Mouse (Mus musculus) midbrain, embryonic 16.5 days (tissue): ENCODE results near the gene Exoc7. TPM values are rescaled to one million over a fixed set of nuclear protein-coding genes. Genes with fewer than 3 reads are reported as not detected.

ENCODE experiments used
- ATAC-seq: fragments of 200-750 bp; cut with Nextera tagmentation; 2 replicates; pipeline ENCODE4 v1.8.0; 2017; ENCODE audit warnings: moderate TSS enrichment
- H3K27ac ChIP-seq: fragments of 300-500 bp; sonication (generic); 2 replicates; pipeline ENCODE4 v1.5.1; 2014; ENCODE audit warnings: mild to moderate bottlenecking, low read length, mixed read lengths
- H3K27me3 ChIP-seq: fragments of 300-500 bp; sonication (generic); 2 replicates; pipeline ENCODE4 v1.6.1; 2014; ENCODE audit warnings: low read depth, low read length, mixed read lengths; ENCODE audit not compliant: control insufficient read depth, insufficient read depth
- H3K36me3 ChIP-seq: fragments of 300-500 bp; sonication (generic); 2 replicates; pipeline ENCODE4 v1.6.1; 2014; ENCODE audit warnings: mild to moderate bottlenecking, low read length, moderate library complexity, mixed read lengths; ENCODE audit not compliant: control insufficient read depth, insufficient read depth
- H3K4me1 ChIP-seq: fragments of 300-500 bp; sonication (generic); 2 replicates; pipeline ENCODE4 v1.6.1; 2014; ENCODE audit warnings: mild to moderate bottlenecking, low read length, mixed read lengths; ENCODE audit not compliant: control insufficient read depth, insufficient read depth
- H3K4me2 ChIP-seq: fragments of 300-500 bp; sonication (generic); 2 replicates; pipeline ENCODE4 v1.6.1; 2014; ENCODE audit warnings: mild to moderate bottlenecking, low read length, mixed read lengths
- H3K4me3 ChIP-seq: fragments of 300-500 bp; sonication (generic); 2 replicates; pipeline ENCODE4 v1.5.1; 2014; ENCODE audit warnings: low read depth, mild to moderate bottlenecking, low read length, moderate library complexity, mixed read lengths
- H3K9ac ChIP-seq: fragments of 300-500 bp; sonication (generic); 2 replicates; pipeline ENCODE4 v1.6.1; 2014; ENCODE audit warnings: low read depth, low read length, mixed read lengths
- H3K9me3 ChIP-seq: fragments of 300-500 bp; sonication (generic); replicated peaks from 2 replicates; pipeline ENCODE4 v1.6.1; 2014; ENCODE audit warnings: mild to moderate bottlenecking, low read length, mixed read lengths; ENCODE audit not compliant: control insufficient read depth, poor library complexity, severe bottlenecking
- WGBS: fragments of 180-500 bp; shearing (Covaris S2); extraction: QIAGEN DNeasy Blood & Tissue Kit; methylation state at CpG from one replicate; pipeline ENCODE4 v1.1.7; 2014; 5-methylcytosine and 5-hydroxymethylcytosine counted together
- polyA plus RNA-seq: library from polyadenylated mRNA; unstranded; fragments of >200 nt; fragmentation: Nextera tagmentation; extraction: Ambion mirVana; gene quantifications from 2 replicates; pipeline ENCODE4 v1.2.1, GENCODE M21; 2015

Exoc7 gene
- polyA plus RNA-seq, 1 experiment from 2014 or later: 127 TPM

DNA sequence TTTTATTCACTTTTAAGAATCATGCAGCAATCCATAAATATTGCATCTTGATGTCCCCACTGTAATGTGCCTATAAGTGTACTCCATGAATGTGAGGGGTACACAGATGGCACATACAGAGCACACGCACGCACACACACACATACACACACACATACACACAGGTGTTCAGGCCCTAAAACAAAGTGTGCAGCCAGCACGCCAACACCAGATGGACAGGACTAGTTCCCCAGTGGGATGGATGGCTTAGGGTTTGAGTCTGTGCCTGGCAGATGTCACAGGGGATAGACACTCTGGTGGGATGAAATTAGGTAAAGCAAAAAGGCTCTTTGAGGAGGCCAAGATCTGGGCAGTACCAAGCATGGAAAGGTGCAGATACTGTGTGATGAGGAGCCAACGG, 29.4 kb upstream of the Exoc7 start:
- no peak for ATAC-seq
- Histone ChIP-seq H3K4me3 (peak overlapping the region; percentile 50), H3K27me3 (peaks cover 12% of the 10 kb centered on the region), H3K9me3 (no peaks in the 10 kb centered on the region), H3K4me1 (peaks cover 30% of the 10 kb centered on the region), H3K9ac (peak overlapping the region; percentile 64), H3K4me2 (peak overlapping the region; percentile 94), H3K36me3 (0 out of 2 replicates have a peak, but pooled peaks cover 3% of the 10 kb centered on the region), H3K27ac (0 out of 2 replicates have a peak overlapping the region, but pooled peaks have one; percentile 73)
- WGBS: 80% methylated on average over 4 of the region's 4 CpGs

DNA sequence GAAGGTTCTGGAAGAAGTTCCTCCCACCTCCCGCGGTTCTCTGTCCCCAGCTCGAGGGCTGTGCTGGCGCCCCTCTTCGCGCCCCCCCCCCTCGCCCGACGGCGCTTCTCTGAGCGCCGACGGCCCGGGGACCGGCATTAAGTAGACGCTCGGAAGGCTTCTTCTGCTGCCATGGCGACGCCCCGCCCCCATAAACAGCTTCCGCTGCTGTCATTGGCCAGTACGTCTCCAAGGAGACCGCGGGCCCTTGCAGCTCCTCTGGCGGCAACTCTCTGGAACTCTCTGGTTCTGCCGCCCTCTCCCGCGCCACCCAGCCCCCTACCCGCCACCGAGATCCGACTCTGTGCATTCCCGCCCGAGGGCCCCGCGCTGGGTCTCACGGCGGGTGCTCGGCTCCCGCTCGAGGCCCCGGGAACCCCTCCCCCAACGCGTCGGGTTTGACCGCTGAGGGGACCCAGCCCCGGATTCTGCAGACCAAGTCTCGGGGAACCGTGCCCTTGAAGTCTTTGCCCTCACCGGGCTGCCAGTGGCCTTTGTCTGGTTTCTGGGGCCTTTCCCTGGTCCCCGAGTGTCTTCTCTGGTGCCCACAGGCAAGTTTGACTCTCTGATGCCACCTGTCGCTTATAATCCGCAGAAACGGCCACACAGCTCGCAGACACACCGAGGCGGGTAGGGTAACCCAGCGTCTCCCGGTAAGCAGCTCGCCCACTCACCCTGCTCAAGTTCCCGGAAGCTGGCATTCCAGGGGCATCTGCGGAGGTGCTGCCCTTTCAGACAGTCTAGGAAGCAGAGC, 28.4 kb upstream of the Exoc7 start, which contains the start of gene Foxj1:
TSS of gene Foxj1 (minus strand) at position 156 of the 793 bp plus-strand sequence.
- WGBS: under 1% methylated on average over 61 of the region's 61 CpGs
- H3K27me3 ChIP-seq: peaks cover 12% of the 10 kb centered on the region
- H3K9ac ChIP-seq: peak within 1 kb of the TSS; percentile 64
- peak; percentile 91 for ATAC-seq
- H3K4me3 ChIP-seq: peak within 1 kb of the TSS; percentile 50
- H3K4me2 ChIP-seq: peak within 1 kb of the TSS; percentile 94
- peak within 1 kb of the TSS; percentile 73 for H3K27ac ChIP-seq
- peaks cover 30% of the 10 kb centered on the region for H3K4me1 ChIP-seq
- H3K36me3 ChIP-seq: 0 out of 2 replicates have a peak, but pooled peaks cover 3% of the 10 kb centered on the region
- no peaks in the 10 kb centered on the region for H3K9me3 ChIP-seq

- WGBS: 8% methylated on average over 26 of the region's 26 CpGs
- H3K36me3 ChIP-seq: 0 out of 2 replicates have a peak, but pooled peaks cover 3% of the 10 kb centered on the region
- H3K9me3 ChIP-seq: no peaks in the 10 kb centered on the region
- H3K4me2 ChIP-seq: peak overlapping the region; percentile 94
- peak overlapping the region; percentile 50 for H3K4me3 ChIP-seq
- no peak overlapping the region; the same call in none of the 2 replicates for H3K27ac ChIP-seq
- peaks cover 33% of the 10 kb centered on the region for H3K4me1 ChIP-seq
- ATAC-seq: no peak
- peaks cover 12% of the 10 kb centered on the region for H3K27me3 ChIP-seq
- peak overlapping the region; percentile 12; the same call in 1 of the 2 replicates for H3K9ac ChIP-seq
Measured at GRCm38 (mm10) chr11:116334417-116334782, 27.4 kb upstream of the Exoc7 start.

DNA sequence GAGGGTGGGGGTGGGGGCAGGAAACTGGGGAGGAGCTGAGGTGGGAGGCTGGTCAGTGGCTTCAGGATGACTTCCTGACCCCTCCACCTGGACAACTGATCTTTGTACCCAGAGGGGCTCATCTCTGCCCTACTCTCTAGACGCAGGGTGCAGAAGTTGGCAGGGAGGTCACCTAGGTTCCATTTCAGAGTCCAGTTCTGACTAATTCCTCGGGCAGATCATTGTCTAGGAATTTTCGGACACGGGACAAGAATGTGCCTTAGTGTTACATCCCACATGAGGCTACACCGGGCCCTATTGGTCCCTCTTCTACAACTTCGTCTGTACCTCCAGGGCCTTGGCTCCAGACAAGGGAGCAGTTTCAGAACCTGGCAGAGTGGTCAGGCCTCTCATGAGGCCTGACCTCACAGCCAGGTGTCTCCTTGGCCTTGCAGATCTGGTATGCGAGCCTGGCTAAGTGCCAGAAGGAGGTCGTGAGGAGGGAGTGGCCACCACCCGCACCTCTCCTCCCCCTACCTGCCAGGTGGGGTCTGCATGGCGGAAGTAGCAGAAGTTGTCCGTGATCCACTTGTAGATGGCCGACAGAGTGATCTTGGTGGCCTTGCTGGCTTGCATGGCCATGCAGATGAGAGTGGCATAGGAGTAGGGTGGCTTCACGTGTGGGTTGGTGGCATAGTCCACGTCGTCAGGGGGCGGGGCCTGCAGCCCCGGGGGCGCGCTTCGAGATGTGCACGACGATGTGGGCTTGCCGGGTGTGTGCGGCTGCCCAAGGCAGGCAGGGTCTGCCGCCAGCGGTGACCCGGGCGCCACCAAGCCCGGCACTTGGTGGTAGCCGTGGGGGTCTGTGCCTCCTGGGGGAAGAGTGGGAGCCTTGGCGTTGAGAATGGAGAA, 26.7 kb upstream of the Exoc7 start:
- no peak for ATAC-seq
- Histone ChIP-seq H3K27me3 (peaks cover 12% of the 10 kb centered on the region), H3K9ac (peak overlapping the region; percentile 12; the same call in 1 of the 2 replicates), H3K27ac (no peak overlapping the region; the same call in 1 of the 2 replicates), H3K4me2 (peak overlapping the region; percentile 94), H3K9me3 (no peaks in the 10 kb centered on the region), H3K4me3 (peak overlapping the region; percentile 50), H3K4me1 (peaks cover 35% of the 10 kb centered on the region), H3K36me3 (0 out of 2 replicates have a peak, but pooled peaks cover 3% of the 10 kb centered on the region)
- 24% methylated on average over 31 of the region's 31 CpGs for WGBS

- Histone ChIP-seq H3K9ac (no peak overlapping the region), H3K27me3 (peaks cover 12% of the 10 kb centered on the region), H3K9me3 (no peaks in the 10 kb centered on the region), H3K4me1 (peaks cover 35% of the 10 kb centered on the region), H3K36me3 (no peaks in the 10 kb centered on the region), H3K4me2 (peak overlapping the region; percentile 94), H3K27ac (peak overlapping the region; percentile 10; the same call in 1 of the 2 replicates), H3K4me3 (no peak overlapping the region)
- ATAC-seq: no peak
- 60% methylated on average over 3 of the region's 3 CpGs for WGBS
Measured at GRCm38 (mm10) chr11:116332983-116333270, 25.9 kb upstream of the Exoc7 start.

GRCm38 (mm10) chr11:116332232-116332982, 25.4 kb upstream of the Exoc7 start:
- whole genome bisulfite sequencing: 15% methylated on average over 19 of the region's 19 CpGs
- Histone ChIP-seq H3K36me3 (no peaks in the 10 kb centered on the region), H3K4me3 (no peak overlapping the region), H3K4me1 (peaks cover 35% of the 10 kb centered on the region), H3K27ac (peak overlapping the region; percentile 47; the same call in 1 of the 2 replicates), H3K4me2 (peak overlapping the region; percentile 94; the same call in 1 of the 2 replicates), H3K27me3 (peaks cover 12% of the 10 kb centered on the region), H3K9me3 (no peaks in the 10 kb centered on the region), H3K9ac (no peak overlapping the region; the same call in 1 of the 2 replicates)
- ATAC-seq: no peak

DNA sequence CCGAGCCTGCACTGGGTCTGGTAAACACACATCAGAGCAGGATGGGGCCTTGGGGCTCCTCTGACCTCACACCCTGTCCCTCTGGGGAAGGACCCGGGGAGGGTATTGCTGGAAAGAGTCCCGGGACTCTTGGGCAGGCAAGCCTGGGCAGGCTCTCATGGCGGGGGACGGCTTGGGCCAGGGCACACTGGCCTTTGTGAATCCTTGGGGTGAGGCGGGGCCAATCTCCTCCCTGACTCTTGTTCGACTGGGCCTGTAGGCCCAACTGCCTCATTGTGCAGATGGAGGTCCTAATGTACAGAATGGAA, 23.1 kb upstream of the Exoc7 start:
- no peak overlapping the region for H3K9ac ChIP-seq
- no peak overlapping the region for H3K4me2 ChIP-seq
- WGBS: 42% methylated on average over 7 of the region's 7 CpGs
- H3K27ac ChIP-seq: peak overlapping the region; percentile 43
- no peaks in the 10 kb centered on the region for H3K9me3 ChIP-seq
- H3K27me3 ChIP-seq: peaks cover 12% of the 10 kb centered on the region
- peaks cover 24% of the 10 kb centered on the region for H3K4me1 ChIP-seq
- no peak overlapping the region for H3K4me3 ChIP-seq
- H3K36me3 ChIP-seq: no peaks in the 10 kb centered on the region
- no peak for ATAC-seq

DNA sequence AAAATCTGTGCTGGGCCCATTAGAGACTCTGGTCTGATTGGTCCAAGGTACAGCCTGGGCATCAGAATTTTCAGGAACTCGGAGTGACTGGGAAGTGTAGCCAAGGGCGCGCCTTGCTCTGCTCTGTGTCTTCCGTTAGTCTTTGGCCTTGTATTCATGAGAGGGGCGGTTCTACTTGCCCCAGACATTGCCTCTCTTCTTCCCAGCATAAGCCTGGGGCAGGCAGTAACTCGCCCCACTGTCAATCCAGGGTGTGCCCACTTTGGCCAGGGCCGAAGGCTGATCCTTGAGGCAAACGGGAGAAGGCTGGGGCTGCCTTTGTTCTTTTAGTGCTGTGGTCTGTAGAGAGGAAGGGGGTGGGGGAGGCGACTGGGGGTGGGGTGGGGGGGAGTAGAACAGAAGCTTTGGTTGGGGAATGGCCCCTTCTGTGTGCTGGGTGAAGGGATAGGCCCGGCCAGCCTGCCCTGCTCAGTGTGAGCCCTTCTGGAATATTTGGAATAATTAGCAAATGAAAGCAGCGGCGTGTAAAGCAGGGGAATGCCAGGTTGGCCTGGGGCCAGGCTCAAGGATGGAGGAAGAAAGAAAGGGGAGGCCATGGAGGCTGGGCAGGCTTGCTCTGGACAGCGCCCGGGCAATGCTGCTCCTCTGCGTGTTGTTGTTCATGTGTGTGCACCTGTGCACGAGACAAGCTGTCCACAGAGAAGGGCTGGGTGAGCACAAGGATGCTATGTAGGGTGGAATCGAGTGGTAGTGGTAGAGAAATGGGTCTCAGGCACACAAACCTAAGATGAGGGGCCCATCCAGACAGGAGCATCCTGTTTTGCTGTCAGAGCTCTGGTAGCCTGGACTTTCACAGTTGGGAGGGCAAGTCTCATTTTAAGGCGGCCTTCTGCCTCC, 22.5 kb upstream of the Exoc7 start:
- no peak overlapping the region for H3K4me2 ChIP-seq
- H3K9ac ChIP-seq: no peak overlapping the region
- H3K36me3 ChIP-seq: no peaks in the 10 kb centered on the region
- H3K27me3 ChIP-seq: peaks cover 11% of the 10 kb centered on the region
- 21% methylated on average over 18 of the region's 18 CpGs for WGBS
- peaks cover 19% of the 10 kb centered on the region for H3K4me1 ChIP-seq
- peak overlapping the region; percentile 43 for H3K27ac ChIP-seq
- no peaks in the 10 kb centered on the region for H3K9me3 ChIP-seq
- no peak overlapping the region for H3K4me3 ChIP-seq
- ATAC-seq: peak; percentile 49
